ENCODE assay signal across 12 mouse cellular contexts in genomic region chr11:61212102-61212501, GRCm38 (mm10). TPM values are rescaled to one million over a fixed set of nuclear protein-coding genes. Genes with fewer than 3 reads are reported as not detected.
DNase-seq lines count a peak whose midpoint lies in the region; ATAC-seq and TF ChIP-seq lines count a peak whose summit lies in the region.
"Had no signal": no experiment of that assay in that cellular context is flagged by ENCODE, and none has a peak within 500 bp of the region (broad histone marks: within the 10 kb centered on the region; RNA-seq: fewer than 3 reads in every experiment).

No protein-coding gene starts in this region.

- H3K4me3 ChIP-seq in heart, postnatal 0 days (ENCODE audit: low read depth, low read length) = no peak overlapping the region
- H3K4me3 ChIP-seq in testis, adult 2 months (ENCODE audit: control insufficient read depth, low read depth, low read length) = no peak overlapping the region
- H3K4me3 ChIP-seq: embryonic facial prominence, embryonic 15.5 days; limb, embryonic 13.5 days had no signal

- no peak overlapping the region for H3K4me2 ChIP-seq in heart, postnatal 0 days (ENCODE audit: low read depth, low read length)
- H3K4me2 ChIP-seq: embryonic facial prominence, embryonic 15.5 days; limb, embryonic 13.5 days had no signal

- H3K27ac ChIP-seq in heart, postnatal 0 days (ENCODE audit: low read depth) = no peak overlapping the region
- no peak overlapping the region for H3K27ac ChIP-seq in testis, adult 2 months (ENCODE audit: control insufficient read depth, insufficient read depth, low read depth, low read length)
- H3K27ac ChIP-seq: embryonic facial prominence, embryonic 15.5 days; limb, embryonic 13.5 days had no signal

- H3K9me3 ChIP-seq in heart, postnatal 0 days (replicated peaks; ENCODE audit: control insufficient read depth, low read length) = no peaks in the 10 kb centered on the region
- H3K9me3 ChIP-seq: embryonic facial prominence, embryonic 15.5 days; limb, embryonic 13.5 days had no signal

- ATAC-seq in heart, postnatal 0 days (ENCODE audit: insufficient read depth, low read depth) = no peak
- 0 out of 2 replicates have a peak, but pooled peaks have one; percentile 17 for ATAC-seq in granulocyte monocyte progenitor cell, adult 5-6 weeks (replicated peaks; ENCODE audit: poor library complexity, severe bottlenecking)
- ATAC-seq: Patski had no signal

- WGBS in heart, postnatal 0 days = 35% methylated on average over 20 of the region's 20 CpGs

- no peak overlapping the region for H3K9ac ChIP-seq in heart, postnatal 0 days (replicated peaks; ENCODE audit: low read depth, low read length)
- H3K9ac ChIP-seq: embryonic facial prominence, embryonic 15.5 days; limb, embryonic 13.5 days had no signal

- no peak for DNase-seq in heart, postnatal 0 days (ENCODE audit: low spot score)
- DNase-seq in heart, adult 9 months (ENCODE audit: low spot score in 2 of 2) = no peak
- no peak for DNase-seq in testis, postnatal 14 days (ENCODE audit: low spot score)
- DNase-seq in thymus, postnatal 4 days = peak; percentile 68
- no peak for DNase-seq in urinary bladder, adult 18-20 months (ENCODE audit: low spot score in 2 of 2)
- DNase-seq: heart, postnatal 36 days; retina, postnatal 1 day had no signal

- H3K27me3 ChIP-seq in heart, postnatal 0 days (ENCODE audit: control insufficient read depth, insufficient read depth, low read length) = peaks cover 36% of the 10 kb centered on the region
- no peaks in the 10 kb centered on the region for H3K27me3 ChIP-seq in testis, adult 2 months (ENCODE audit: control insufficient read depth, insufficient read depth, low read length)

- no peak for TF ChIP-seq POLR2A in testis, adult 2 months (IDR thresholded peaks at IDR 0.05; ENCODE audit: control insufficient read depth, low read depth, low read length)

- TF ChIP-seq EP300 in heart, postnatal 0 days (IDR thresholded peaks at IDR 0.05; ENCODE audit: low read depth) = no peak

- peaks cover 11% of the 10 kb centered on the region for H3K4me1 ChIP-seq in heart, postnatal 0 days (ENCODE audit: control insufficient read depth, insufficient read depth)
- no peaks in the 10 kb centered on the region; the same call in 1 of the 2 replicates for H3K4me1 ChIP-seq in testis, adult 2 months (ENCODE audit: control insufficient read depth, insufficient read depth, low read length)

- H3K36me3 ChIP-seq in heart, postnatal 0 days (replicated peaks; ENCODE audit: control insufficient read depth, insufficient read depth, low read length) = no peaks in the 10 kb centered on the region
- no peaks in the 10 kb centered on the region for H3K36me3 ChIP-seq in testis, adult 2 months (ENCODE audit: control insufficient read depth, insufficient read depth, low read length)
- H3K36me3 ChIP-seq: embryonic facial prominence, embryonic 15.5 days; limb, embryonic 13.5 days had no signal

- TF ChIP-seq CTCF in heart, postnatal 0 days (IDR thresholded peaks at IDR 0.05; ENCODE audit: low read depth) = peak; percentile 8; the same call in 1 of the 2 replicates
- peak; percentile 40; the same call in 1 of the 2 replicates for TF ChIP-seq CTCF in testis, adult 2 months (IDR thresholded peaks at IDR 0.05; ENCODE audit: control insufficient read depth, insufficient read depth, insufficient replicate concordance, low read depth, low read length)

RNA-seq across cellular contexts. Expression of gene Aldh3a1, which starts 4.8 kb away (rescaled TPM):
- total RNA-seq in heart, postnatal 0 days (2014; rRNA removed; ENCODE audit: low replicate concordance) = 0.19 TPM in 1 of 2 replicates, not detected in the other
- 0.42 and 0.56 TPM in 2 replicates for polyA plus RNA-seq in heart, postnatal 0 days (2015; fragmentation: Nextera tagmentation; extraction: Ambion mirVana)
- polyA plus RNA-seq in testis, adult 2 months (2012; rRNA removed) = 1.0 and 1.6 TPM in 2 replicates
- not detected in 2 replicates for total RNA-seq in granulocyte monocyte progenitor cell, adult 5-6 weeks (2014; fragmentation: Nextera tagmentation)
- not detected in 2 replicates for total RNA-seq in granulocyte monocyte progenitor cell, adult 5-6 weeks (2017)
- polyA plus RNA-seq: Patski had no signal

RNA-seq across cellular contexts. Expression of gene Usp22, which starts 37.2 kb away (rescaled TPM):
- total RNA-seq in heart, postnatal 0 days (2014; rRNA removed; ENCODE audit: low replicate concordance) = 95.8 and 97.9 TPM in 2 replicates
- 32.1 and 34.7 TPM in 2 replicates for polyA plus RNA-seq in heart, postnatal 0 days (2015; fragmentation: Nextera tagmentation; extraction: Ambion mirVana)
- 12.3 and 15.8 TPM in 2 replicates for polyA plus RNA-seq in testis, adult 2 months (2012; rRNA removed)
- 23.3 and 34.2 TPM in 2 replicates for total RNA-seq in granulocyte monocyte progenitor cell, adult 5-6 weeks (2014; fragmentation: Nextera tagmentation)
- 52.4 and 63.5 TPM in 2 replicates for total RNA-seq in granulocyte monocyte progenitor cell, adult 5-6 weeks (2017)

RNA-seq across cellular contexts. Expression of gene Aldh3a2, which starts 55.2 kb away (rescaled TPM):
- total RNA-seq in heart, postnatal 0 days (2014; rRNA removed; ENCODE audit: low replicate concordance) = 36.0 and 48.9 TPM in 2 replicates
- polyA plus RNA-seq in heart, postnatal 0 days (2015; fragmentation: Nextera tagmentation; extraction: Ambion mirVana) = 28.6 and 29.1 TPM in 2 replicates
- polyA plus RNA-seq in testis, adult 2 months (2012; rRNA removed) = 18.3 and 21.3 TPM in 2 replicates
- 18.5 and 20.9 TPM in 2 replicates for total RNA-seq in granulocyte monocyte progenitor cell, adult 5-6 weeks (2014; fragmentation: Nextera tagmentation)
- total RNA-seq in granulocyte monocyte progenitor cell, adult 5-6 weeks (2017) = 22.3 and 27.3 TPM in 2 replicates
